Mouse (Mus musculus): ENCODE data around the gene Clec18a.
"Not testable (repeated sequence)": the region's sequence is repeated elsewhere in the genome, so short reads cannot be mapped to it uniquely, and the experiment has no call there.

- not testable (repeated sequence) for TF ChIP-seq E2F4 (IDR thresholded peaks at IDR 0.05; ENCODE audit: borderline replicate concordance, low read depth, low read length); POLR2A (IDR thresholded peaks at IDR 0.05; ENCODE audit: control insufficient read depth in 1 of 2, insufficient read depth in 1 of 2, low read depth in 1 of 2, low read length in 2 of 2, poor library complexity in 1 of 2)
Measured at GRCm38 (mm10) chr8:111092326-111092725, at the start of gene Clec18a.

Data from MEL (cell line).